Comparison of ENCODE assay signal across 24 mouse cellular contexts in the genomic region with DNA sequence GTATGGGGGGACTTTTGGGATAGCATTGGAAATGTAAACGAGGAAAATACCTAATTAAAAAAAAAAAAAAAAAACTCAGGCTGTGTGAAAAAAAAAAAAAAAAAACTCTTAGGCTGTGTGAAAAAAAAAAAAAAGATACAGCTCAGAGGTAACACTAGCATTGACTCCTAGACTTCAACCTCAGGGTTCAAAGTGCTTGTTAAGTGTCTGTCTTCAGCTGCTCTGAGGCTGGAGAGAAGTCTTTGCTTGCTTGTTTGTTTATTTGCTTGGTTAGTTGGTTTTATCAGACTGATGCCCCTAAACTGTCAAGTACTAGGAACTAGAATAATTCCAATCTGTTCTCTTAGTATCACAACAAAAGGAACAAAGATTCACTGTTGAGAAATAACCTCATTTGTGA.
"Had no signal": no experiment of that assay in that cellular context is flagged by ENCODE, and none has a peak within 500 bp of the region (broad histone marks: within the 10 kb centered on the region; RNA-seq: fewer than 3 reads in every experiment).

No protein-coding gene starts in this region.

- DNase-seq: forebrain, postnatal 0 days; gastrocnemius, postnatal 14 days; gastrocnemius, postnatal 36 days; heart, adult 11 months; heart, adult 2 months; heart, postnatal 14 days; heart, postnatal 36 days; kidney, adult 11 months; kidney, postnatal 25 days; layer of hippocampus, adult 9-11 months; layer of hippocampus, postnatal 36 days; left cerebral cortex, postnatal 4 days had no signal

- ATAC-seq: forebrain, postnatal 0 days; hindbrain, postnatal 0 days; intestine, embryonic 16.5 days had no signal

- H3K4me3 ChIP-seq: heart, adult 2 months; heart, embryonic 13.5 days; heart, embryonic 15.5 days; hindbrain, embryonic 13.5 days; hindbrain, embryonic 15.5 days; limb, embryonic 13.5 days; limb, embryonic 15.5 days had no signal

- H3K4me2 ChIP-seq: heart, embryonic 11.5 days; heart, embryonic 13.5 days; heart, embryonic 15.5 days; hindbrain, embryonic 13.5 days; hindbrain, embryonic 15.5 days; limb, embryonic 13.5 days; limb, embryonic 15.5 days; liver, embryonic 11.5 days had no signal

- H3K27me3 ChIP-seq: heart, embryonic 13.5 days; heart, embryonic 15.5 days; hindbrain, embryonic 13.5 days; hindbrain, embryonic 15.5 days; limb, embryonic 13.5 days; limb, embryonic 15.5 days had no signal

- H3K36me3 ChIP-seq: heart, embryonic 13.5 days; heart, embryonic 15.5 days; hindbrain, embryonic 13.5 days; hindbrain, embryonic 15.5 days; limb, embryonic 13.5 days; limb, embryonic 15.5 days had no signal

- H3K9ac ChIP-seq: forebrain, postnatal 0 days; heart, embryonic 13.5 days; heart, embryonic 15.5 days; hindbrain, embryonic 13.5 days; hindbrain, embryonic 15.5 days; limb, embryonic 13.5 days; limb, embryonic 15.5 days; liver, embryonic 14.5 days had no signal

- H3K27ac ChIP-seq: heart, adult 2 months; heart, embryonic 13.5 days; heart, embryonic 15.5 days; hindbrain, embryonic 13.5 days; hindbrain, embryonic 15.5 days; hindbrain, postnatal 0 days; kidney, postnatal 0 days; limb, embryonic 13.5 days; limb, embryonic 15.5 days; liver, embryonic 14.5 days had no signal

- H3K9me3 ChIP-seq: heart, embryonic 13.5 days; heart, embryonic 15.5 days; hindbrain, embryonic 13.5 days; hindbrain, embryonic 15.5 days; limb, embryonic 13.5 days; limb, embryonic 15.5 days had no signal

- H3K4me1 ChIP-seq: heart, embryonic 13.5 days; heart, embryonic 15.5 days; hindbrain, embryonic 13.5 days; hindbrain, embryonic 15.5 days; limb, embryonic 13.5 days; limb, embryonic 15.5 days had no signal
